Comparison of ENCODE assay signal across 21 mouse cellular contexts in genomic region chr11:12191386-12191785, GRCm38 (mm10).
DNase-seq lines count a peak whose midpoint lies in the region; ATAC-seq lines count a peak whose summit lies in the region.
"Had no signal": no experiment of that assay in that cellular context is flagged by ENCODE, and none has a peak within 500 bp of the region (broad histone marks: within the 10 kb centered on the region; RNA-seq: fewer than 3 reads in every experiment).

No protein-coding gene starts in this region.

- ATAC-seq in cerebellum, adult (ENCODE audit: insufficient number of reproducible peaks, low FRiP score, low TSS enrichment), result peak; percentile 95
- ATAC-seq in forebrain, embryonic 12.5 days (ENCODE audit: low FRiP score), result no peak
- ATAC-seq: CD4-positive, CD25-positive, alpha-beta regulatory T cell, adult 4 months; forebrain, embryonic 16.5 days; intestine, embryonic 15.5 days had no signal

- no peaks in the 10 kb centered on the region for H3K36me3 ChIP-seq in forebrain, embryonic 12.5 days (replicated peaks)
- H3K36me3 ChIP-seq: embryonic facial prominence, embryonic 12.5 days; G1E; heart, embryonic 15.5 days; hindbrain, embryonic 13.5 days; intestine, embryonic 15.5 days had no signal

- no peak overlapping the region for H3K27ac ChIP-seq in forebrain, embryonic 12.5 days
- H3K27ac ChIP-seq: embryonic facial prominence, embryonic 12.5 days; heart, adult 2 months; heart, embryonic 15.5 days; hindbrain, embryonic 13.5 days; intestine, embryonic 15.5 days had no signal

- DNase-seq in cerebellum, adult 8-10 months, result no peak
- peak; percentile 76 for DNase-seq in brain, adult 2 months (ENCODE audit: low read depth, low spot score)
- peak; percentile 48 for DNase-seq in cerebellum, adult 9-10 months
- peak; percentile 20 to 27 for DNase-seq in cerebellum, postnatal 25 days
- DNase-seq in left cerebral cortex, adult 8-10 months (ENCODE audit: low spot score in 2 of 2), result no peak
- DNase-seq: adrenal gland, adult 8-10 months; adrenal gland, postnatal 36 days; B cell, adult 2 months; gastrocnemius, postnatal 14 days; heart, adult 2 months; heart, postnatal 14 days had no signal

- 90% methylated on average over 2 of the region's 2 CpGs for WGBS in forebrain, embryonic 12.5 days

- H3K27me3 ChIP-seq in forebrain, embryonic 12.5 days, result no peaks in the 10 kb centered on the region
- H3K27me3 ChIP-seq: embryonic facial prominence, embryonic 12.5 days; heart, embryonic 15.5 days; hindbrain, embryonic 13.5 days; intestine, embryonic 15.5 days had no signal

- no peak overlapping the region for H3K4me3 ChIP-seq in forebrain, embryonic 12.5 days (replicated peaks)
- H3K4me3 ChIP-seq: embryonic facial prominence, embryonic 12.5 days; heart, adult 2 months; heart, embryonic 15.5 days; hindbrain, embryonic 13.5 days; intestine, embryonic 15.5 days had no signal

- no peak overlapping the region for H3K4me2 ChIP-seq in forebrain, embryonic 12.5 days
- H3K4me2 ChIP-seq: embryonic facial prominence, embryonic 12.5 days; heart, embryonic 11.5 days; heart, embryonic 15.5 days; hindbrain, embryonic 13.5 days; intestine, embryonic 15.5 days had no signal

- no peaks in the 10 kb centered on the region for H3K9me3 ChIP-seq in forebrain, embryonic 12.5 days
- H3K9me3 ChIP-seq: embryonic facial prominence, embryonic 12.5 days; G1E; heart, embryonic 15.5 days; hindbrain, embryonic 13.5 days; intestine, embryonic 15.5 days had no signal

- no peaks in the 10 kb centered on the region for H3K4me1 ChIP-seq in forebrain, embryonic 12.5 days
- H3K4me1 ChIP-seq: embryonic facial prominence, embryonic 12.5 days; heart, embryonic 15.5 days; hindbrain, embryonic 13.5 days; intestine, embryonic 15.5 days had no signal

- H3K9ac ChIP-seq in forebrain, embryonic 12.5 days, result no peak overlapping the region
- H3K9ac ChIP-seq: embryonic facial prominence, embryonic 12.5 days; heart, embryonic 15.5 days; hindbrain, embryonic 13.5 days; intestine, embryonic 15.5 days had no signal

Comparison
In these comparisons a context has a peak if more than half of its experiments do, and no peak if none do; other contexts are left out.
1. DNase-seq: peak in brain, adult 2 months (single experiment), cerebellum, adult 9-10 months (single experiment) and cerebellum, postnatal 25 days (2 of 2); none in cerebellum, adult 8-10 months (single experiment) and left cerebral cortex, adult 8-10 months (0 of 2).